Mouse (Mus musculus) hindbrain, embryonic 16.5 days (tissue): Measurements from ENCODE around the gene Erich3. TPM values are rescaled to one million over a fixed set of nuclear protein-coding genes. Genes with fewer than 3 reads are reported as not detected.
A peak's percentile ranks its signal among the peaks of the same experiment; 100 is the strongest.

ENCODE experiments used
- ATAC-seq: fragments of 200-750 bp; cut with Nextera tagmentation; 2 replicates; pipeline ENCODE4 v1.8.0; 2017; ENCODE audit warnings: moderate TSS enrichment, moderate library complexity
- H3K27ac ChIP-seq: fragments of 300-500 bp; sonication (generic); 2 replicates; pipeline ENCODE4 v1.5.1; 2014; ENCODE audit warnings: low read depth, mild to moderate bottlenecking, control low read depth, low read length, moderate library complexity
- H3K27me3 ChIP-seq: fragments of 300-500 bp; sonication (generic); replicated peaks from 2 replicates; pipeline ENCODE4 v1.6.1; 2014; ENCODE audit warnings: low read length; ENCODE audit not compliant: control insufficient read depth, insufficient read depth
- H3K36me3 ChIP-seq: fragments of 300-500 bp; sonication (generic); 2 replicates; pipeline ENCODE4 v1.6.1; 2014; ENCODE audit warnings: mild to moderate bottlenecking, low read length, moderate library complexity, mixed read lengths; ENCODE audit not compliant: control insufficient read depth, insufficient read depth
- H3K4me1 ChIP-seq: fragments of 300-500 bp; sonication (generic); 2 replicates; pipeline ENCODE4 v1.6.1; 2014; ENCODE audit warnings: low read depth, low read length; ENCODE audit not compliant: control insufficient read depth, insufficient read depth
- H3K4me2 ChIP-seq: fragments of 300-500 bp; sonication (generic); 2 replicates; pipeline ENCODE4 v1.6.1; 2014; ENCODE audit warnings: mild to moderate bottlenecking, low read length, control low read depth, moderate library complexity
- H3K4me3 ChIP-seq: fragments of 300-500 bp; sonication (generic); 2 replicates; pipeline ENCODE4 v1.5.1; 2014; ENCODE audit warnings: mild to moderate bottlenecking, low read length, control low read depth, moderate library complexity
- H3K9ac ChIP-seq: fragments of 300-500 bp; sonication (generic); 2 replicates; pipeline ENCODE4 v1.6.1; 2014; ENCODE audit warnings: low read depth, mild to moderate bottlenecking, control low read depth, low read length, moderate library complexity
- H3K9me3 ChIP-seq: fragments of 300-500 bp; sonication (generic); 2 replicates; pipeline ENCODE4 v1.6.1; 2014; ENCODE audit warnings: mild to moderate bottlenecking, low read length, moderate library complexity; ENCODE audit not compliant: control insufficient read depth
- WGBS: fragments of 180-500 bp; shearing (Covaris S2); extraction: QIAGEN DNeasy Blood & Tissue Kit; methylation state at CpG from one replicate; pipeline ENCODE4 v1.1.7; 2014; 5-methylcytosine and 5-hydroxymethylcytosine counted together
- polyA plus RNA-seq: library from polyadenylated mRNA; unstranded; fragments of >200 nt; fragmentation: Nextera tagmentation; extraction: Ambion mirVana; gene quantifications from 2 replicates; pipeline ENCODE4 v1.2.1, GENCODE M21; 2015

Gene Erich3
- polyA plus RNA-seq, 1 experiment from 2014 or later = 2.3 TPM

GRCm38 (mm10) chr3:154741496-154741895 is 77.8 kb downstream of the Erich3 start:
- no peak overlapping the region for H3K27ac ChIP-seq
- no peaks in the 10 kb centered on the region for H3K27me3 ChIP-seq
- no peak overlapping the region for H3K4me2 ChIP-seq
- H3K4me1 ChIP-seq = no peaks in the 10 kb centered on the region
- H3K4me3 ChIP-seq = no peak overlapping the region
- ATAC-seq = no peak
- no peak overlapping the region; the same call in 1 of the 2 replicates for H3K9ac ChIP-seq
- H3K9me3 ChIP-seq = no peaks in the 10 kb centered on the region
- 55% methylated on average over 5 of the region's 5 CpGs for WGBS
- H3K36me3 ChIP-seq = no peaks in the 10 kb centered on the region

- no peak overlapping the region for H3K4me2 ChIP-seq
- no peaks in the 10 kb centered on the region for H3K9me3 ChIP-seq
- H3K4me3 ChIP-seq = no peak overlapping the region
- WGBS = 29% methylated on average over 5 of the region's 5 CpGs
- H3K27ac ChIP-seq = no peak overlapping the region
- no peaks in the 10 kb centered on the region for H3K4me1 ChIP-seq
- no peak overlapping the region for H3K9ac ChIP-seq
- ATAC-seq = no peak
- no peaks in the 10 kb centered on the region for H3K36me3 ChIP-seq
- no peaks in the 10 kb centered on the region for H3K27me3 ChIP-seq
Measured at GRCm38 (mm10) chr3:154742927-154743326, 79.3 kb downstream of the Erich3 start.

GRCm38 (mm10) chr3:154744317-154744716 is 80.7 kb downstream of the Erich3 start:
- no peak overlapping the region for H3K4me3 ChIP-seq
- H3K9me3 ChIP-seq = no peaks in the 10 kb centered on the region
- H3K36me3 ChIP-seq = no peaks in the 10 kb centered on the region
- H3K4me2 ChIP-seq = no peak overlapping the region
- WGBS = 95% methylated on average over 2 of the region's 2 CpGs
- H3K4me1 ChIP-seq = no peaks in the 10 kb centered on the region
- no peak overlapping the region for H3K9ac ChIP-seq
- no peak overlapping the region for H3K27ac ChIP-seq
- no peak for ATAC-seq
- no peaks in the 10 kb centered on the region for H3K27me3 ChIP-seq

- H3K4me1 ChIP-seq = no peaks in the 10 kb centered on the region
- no peak overlapping the region for H3K4me2 ChIP-seq
- H3K27ac ChIP-seq = no peak overlapping the region
- H3K4me3 ChIP-seq = no peak overlapping the region
- H3K36me3 ChIP-seq = no peaks in the 10 kb centered on the region
- no peaks in the 10 kb centered on the region for H3K9me3 ChIP-seq
- no peak overlapping the region for H3K9ac ChIP-seq
- 56% methylated on average over 3 of the region's 3 CpGs for WGBS
- no peaks in the 10 kb centered on the region for H3K27me3 ChIP-seq
- ATAC-seq = no peak
Measured at GRCm38 (mm10) chr3:154754505-154754904, 90.8 kb downstream of the Erich3 start.

- Histone ChIP-seq H3K9ac (no peak overlapping the region), H3K4me2 (no peak overlapping the region), H3K27me3 (no peaks in the 10 kb centered on the region), H3K4me3 (no peak overlapping the region), H3K27ac (no peak overlapping the region), H3K4me1 (no peaks in the 10 kb centered on the region), H3K36me3 (no peaks in the 10 kb centered on the region), H3K9me3 (no peaks in the 10 kb centered on the region)
- ATAC-seq = no peak
- WGBS = 94% methylated on average over 3 of the region's 3 CpGs
Measured at GRCm38 (mm10) chr3:154755225-154755624, 91.6 kb downstream of the Erich3 start.

GRCm38 (mm10) chr3:154758089-154758488 is 94.4 kb downstream of the Erich3 start:
- Histone ChIP-seq H3K4me1 (no peaks in the 10 kb centered on the region), H3K36me3 (no peaks in the 10 kb centered on the region), H3K4me3 (no peak overlapping the region), H3K9ac (no peak overlapping the region), H3K9me3 (no peaks in the 10 kb centered on the region), H3K27me3 (no peaks in the 10 kb centered on the region), H3K4me2 (no peak overlapping the region), H3K27ac (no peak overlapping the region)
- WGBS = 32% methylated on average over 3 of the region's 3 CpGs
- peak; percentile 58; the same call in 1 of the 2 replicates for ATAC-seq

GRCm38 (mm10) chr3:154761108-154761507 is 97.4 kb downstream of the Erich3 start:
- H3K9ac ChIP-seq = no peak overlapping the region
- no peaks in the 10 kb centered on the region for H3K27me3 ChIP-seq
- no peaks in the 10 kb centered on the region for H3K4me1 ChIP-seq
- H3K4me2 ChIP-seq = no peak overlapping the region
- H3K27ac ChIP-seq = no peak overlapping the region
- no peak for ATAC-seq
- H3K36me3 ChIP-seq = no peaks in the 10 kb centered on the region
- 83% methylated on average over 3 of the region's 3 CpGs for WGBS
- H3K4me3 ChIP-seq = no peak overlapping the region
- no peaks in the 10 kb centered on the region for H3K9me3 ChIP-seq

GRCm38 (mm10) chr3:154763374-154763773 is 99.7 kb downstream of the Erich3 start:
- Histone ChIP-seq H3K4me1 (no peaks in the 10 kb centered on the region), H3K36me3 (no peaks in the 10 kb centered on the region), H3K9me3 (no peaks in the 10 kb centered on the region), H3K9ac (no peak overlapping the region), H3K4me3 (no peak overlapping the region), H3K27me3 (no peaks in the 10 kb centered on the region), H3K27ac (no peak overlapping the region), H3K4me2 (no peak overlapping the region)
- 67% methylated on average over 9 of the region's 9 CpGs for WGBS
- no peak for ATAC-seq

- ATAC-seq = no peak
- Histone ChIP-seq H3K4me1 (no peaks in the 10 kb centered on the region), H3K9me3 (no peaks in the 10 kb centered on the region), H3K4me3 (no peak overlapping the region), H3K27ac (no peak overlapping the region), H3K36me3 (no peaks in the 10 kb centered on the region), H3K9ac (no peak overlapping the region), H3K27me3 (no peaks in the 10 kb centered on the region), H3K4me2 (no peak overlapping the region)
- 81% methylated on average over 7 of the region's 7 CpGs for WGBS
Measured at GRCm38 (mm10) chr3:154764115-154764514, 100.5 kb downstream of the Erich3 start.

- Histone ChIP-seq H3K9ac (no peak overlapping the region), H3K27me3 (no peaks in the 10 kb centered on the region), H3K4me1 (no peaks in the 10 kb centered on the region), H3K27ac (no peak overlapping the region), H3K4me3 (no peak overlapping the region), H3K36me3 (no peaks in the 10 kb centered on the region), H3K9me3 (no peaks in the 10 kb centered on the region), H3K4me2 (no peak overlapping the region)
- no peak for ATAC-seq
- WGBS = 85% methylated on average over 4 of the region's 4 CpGs
Measured at GRCm38 (mm10) chr3:154766321-154766720, 102.7 kb downstream of the Erich3 start.
